Mouse (Mus musculus) adrenal gland (tissue): ENCODE results near the gene Sspo.

Source experiments
- intact Hi-C: fragments of 180-260 bp; cut with DNase I; formaldehyde crosslinking; loops from one replicate; pipeline ENCODE4 v1.15.1; 2025
- microRNA-seq, 2 experiments: library from miRNA; unstranded; fragments of <30 nt; microRNA quantifications; one replicate each; pipeline ENCODE4; 2019

The Sspo gene

GRCm38 (mm10) chr6:48538841-48539737 is 91.1 kb downstream of the Sspo start:
- intact Hi-C loops, result loop anchor here (2.0 to 10.0 kb wide), 2 partner anchors 106 to 364 kb away; no protein-coding TSS in a partner anchor

GRCm38 (mm10) chr6:48539860-48540259 is 91.8 kb downstream of the Sspo start:
- intact Hi-C loops, result loop anchor here (2.0 to 10.0 kb wide), 2 partner anchors 105 to 365 kb away; no protein-coding TSS in a partner anchor

GRCm38 (mm10) chr6:48540721-48541120 is 92.7 kb downstream of the Sspo start:
- intact Hi-C loops, result no loop called here

GRCm38 (mm10) chr6:48541560-48542450 is 93.8 kb downstream of the Sspo start:
- intact Hi-C loops, result no loop called here

- intact Hi-C loops, result no loop called here
Observed at GRCm38 (mm10) chr6:48542631-48543030, 94.6 kb downstream of the Sspo start.

- intact Hi-C loops, result loop anchor here (5.0 kb wide), 1 partner anchor 52 kb away; no protein-coding TSS in a partner anchor
Observed at GRCm38 (mm10) chr6:48545251-48545650, 97.2 kb downstream of the Sspo start.

GRCm38 (mm10) chr6:48546271-48546670 is 98.2 kb downstream of the Sspo start:
- intact Hi-C loops, result loop anchor here (5.0 kb wide), 1 partner anchor 51 kb away; no protein-coding TSS in a partner anchor

GRCm38 (mm10) chr6:48546858-48547257 is 98.8 kb downstream of the Sspo start:
- intact Hi-C loops, result loop anchor here (5.0 kb wide), 1 partner anchor 50 kb away; no protein-coding TSS in a partner anchor

- intact Hi-C loops, result loop anchor here (5.0 kb wide), 1 partner anchor 49 kb away; no protein-coding TSS in a partner anchor
Observed at GRCm38 (mm10) chr6:48548314-48548713, 100.3 kb downstream of the Sspo start.

Small RNAs within 50 kb of the gene (microRNA-seq; reads per million reads assigned to microRNA genes)
- 0 reads per million in 2 experiments for gene Gm24325
